Mouse (Mus musculus) E14TG2a.4 (cell line): Measurements from ENCODE around the gene Olfr645.

Experiments used
- H3K27me3 ChIP-seq: 2 replicates; pipeline ENCODE4 v1.6.1; 2014; ENCODE audit warnings: low read length, control low read depth; ENCODE audit not compliant: insufficient read depth
- H3K36me3 ChIP-seq: 2 replicates; pipeline ENCODE4 v1.6.1; 2014; ENCODE audit warnings: low read length, control low read depth; ENCODE audit not compliant: insufficient read depth
- H3K4me1 ChIP-seq: replicated peaks from 2 replicates; pipeline ENCODE4 v1.6.1; 2014; ENCODE audit warnings: low read depth, low read length, control low read depth
- H3K4me3 ChIP-seq: replicated peaks from 2 replicates; pipeline ENCODE4 v1.5.1; 2014; ENCODE audit warnings: mild to moderate bottlenecking, low read length
- H3K9me3 ChIP-seq: 2 replicates; pipeline ENCODE4 v1.6.1; 2014; ENCODE audit warnings: low read length, control low read depth
- CTCF ChIP-seq: conservative IDR thresholded peaks from 2 replicates; pipeline ENCODE4 v1.5.1; 2014; ENCODE audit warnings: low read length
- NANOG ChIP-seq: IDR thresholded peaks from 2 replicates; pipeline ENCODE4 v1.6.1; 2014; ENCODE audit warnings: borderline replicate concordance, low read length, mixed read lengths
- POU5F1 ChIP-seq: IDR thresholded peaks from 2 replicates; pipeline ENCODE4 v1.6.1; 2014; ENCODE audit warnings: low read length, borderline replicate concordance

Olfr645 gene

DNA sequence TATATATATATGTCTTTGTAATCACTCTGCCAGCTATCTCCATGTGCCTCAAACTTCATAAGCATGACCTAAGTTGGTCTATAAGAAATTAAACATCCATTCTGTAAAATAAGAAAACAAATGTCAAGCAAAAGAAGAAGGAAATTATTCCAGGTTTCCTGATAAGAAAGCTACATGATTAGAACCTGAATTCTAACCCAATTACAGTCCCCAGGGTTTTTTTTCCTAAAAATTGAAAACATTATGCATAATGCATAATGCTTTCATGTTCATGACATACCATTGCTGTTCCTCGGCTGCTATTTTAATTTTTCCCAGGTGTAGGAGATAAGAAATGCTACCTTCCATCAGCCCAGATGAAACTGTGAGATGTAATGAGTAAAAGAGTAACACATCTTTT is at the start of gene Olfr645:
Olfr645 (minus strand) TSS at position 101 of the 400 bp plus-strand sequence.
- H3K36me3 ChIP-seq, result no peaks in the 10 kb centered on the region
- no peaks in the 10 kb centered on the region for H3K4me1 ChIP-seq
- H3K9me3 ChIP-seq, result no peaks in the 10 kb centered on the region
- TF ChIP-seq POU5F1 (no peak), CTCF (no peak)
- H3K27me3 ChIP-seq, result no peaks in the 10 kb centered on the region
- H3K4me3 ChIP-seq, result no peak within 1 kb of the TSS

DNA sequence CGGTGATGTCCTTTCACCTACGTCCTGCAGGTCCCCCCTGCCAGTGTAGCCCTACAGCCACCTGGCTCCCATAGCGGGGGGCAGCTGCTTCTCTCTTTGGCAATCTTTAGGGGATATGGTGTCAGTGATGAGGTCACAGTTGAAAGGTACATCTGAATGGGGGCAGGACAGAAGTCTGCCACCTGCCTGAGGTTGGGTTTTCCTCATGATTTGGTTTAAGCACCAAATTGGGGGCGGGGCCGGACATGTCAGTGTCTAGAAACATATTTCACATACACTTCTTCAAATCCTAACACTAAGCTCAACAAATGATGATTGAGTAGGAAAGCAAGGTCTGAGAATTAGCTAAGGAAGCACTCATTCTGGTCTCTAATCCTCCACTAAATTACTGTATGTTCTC is 44.5 kb upstream of the Olfr645 start, which contains the start of gene Ubqln5:
Ubqln5 (minus strand) TSS at position 101 of the 400 bp plus-strand sequence.
- TF ChIP-seq CTCF (no peak), NANOG (no peak), POU5F1 (no peak)
- Histone ChIP-seq H3K9me3 (no peaks in the 10 kb centered on the region), H3K27me3 (peaks cover 4% of the 10 kb centered on the region; the same call in 1 of the 2 replicates), H3K4me1 (no peaks in the 10 kb centered on the region), H3K36me3 (no peaks in the 10 kb centered on the region), H3K4me3 (no peak within 1 kb of the TSS)

DNA sequence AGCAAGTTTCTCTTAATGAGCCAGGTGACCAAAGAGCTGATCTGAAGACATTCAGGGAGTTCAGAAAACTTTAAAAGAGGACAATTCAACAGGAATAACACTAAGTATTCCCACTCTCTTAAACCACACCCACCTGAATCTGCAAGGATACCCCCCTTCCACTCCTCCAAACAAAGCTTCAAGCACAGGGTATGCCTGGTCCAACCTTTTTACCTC is 19.4 kb upstream of the Olfr645 start, which contains the start of gene Olfr646:
Olfr646 (plus strand) TSS at position 117 of the 216 bp plus-strand sequence.
- Histone ChIP-seq H3K36me3 (no peaks in the 10 kb centered on the region), H3K27me3 (no peaks in the 10 kb centered on the region), H3K9me3 (no peaks in the 10 kb centered on the region), H3K4me1 (no peaks in the 10 kb centered on the region), H3K4me3 (no peak within 1 kb of the TSS)
- no peak for TF ChIP-seq NANOG
- TF ChIP-seq POU5F1, result no peak
- no peak for TF ChIP-seq CTCF

DNA sequence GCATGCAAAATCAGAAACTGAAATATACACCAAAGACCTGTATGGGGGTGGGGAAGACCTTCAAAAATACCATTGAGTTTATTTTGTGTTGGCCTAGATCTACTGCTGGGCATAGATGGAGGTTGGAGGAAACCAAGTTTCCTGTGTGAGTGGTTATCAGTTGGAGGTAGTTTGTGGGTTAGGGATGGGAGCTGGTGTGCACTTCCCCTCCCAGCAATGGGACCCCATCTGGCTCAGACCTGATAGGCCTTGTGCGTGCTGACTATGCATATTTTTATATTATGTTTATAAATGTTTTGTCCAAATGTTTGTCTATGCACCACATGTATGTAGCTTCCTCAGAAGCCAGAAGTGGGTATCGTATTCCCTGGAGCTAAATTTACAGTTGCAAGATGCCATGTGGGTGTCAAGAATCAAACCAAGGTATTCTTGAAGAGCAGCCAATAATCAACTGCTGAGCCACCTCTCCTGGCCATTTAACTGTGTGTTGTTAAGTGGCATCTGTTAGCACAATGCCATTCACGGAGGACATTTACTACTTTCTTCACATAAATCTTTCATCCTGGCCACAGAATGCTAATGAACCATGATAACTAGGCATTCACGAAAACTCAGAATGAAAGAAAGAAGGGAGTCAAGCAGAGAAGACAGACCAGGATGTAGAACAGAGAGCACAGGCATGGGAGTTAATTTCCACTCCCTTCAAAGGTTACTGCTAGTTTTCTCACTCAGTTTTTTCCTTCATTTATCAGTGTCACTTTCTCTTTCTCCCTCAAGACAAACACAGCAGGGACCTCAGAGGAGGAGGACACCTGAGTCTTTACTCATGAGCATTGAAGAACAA is 18.9 kb upstream of the Olfr645 start:
- no peaks in the 10 kb centered on the region for H3K4me1 ChIP-seq
- no peaks in the 10 kb centered on the region for H3K27me3 ChIP-seq
- no peak for TF ChIP-seq NANOG
- no peak for TF ChIP-seq POU5F1
- no peak for TF ChIP-seq CTCF
- H3K36me3 ChIP-seq, result no peaks in the 10 kb centered on the region
- no peaks in the 10 kb centered on the region for H3K9me3 ChIP-seq
- no peak overlapping the region for H3K4me3 ChIP-seq

DNA sequence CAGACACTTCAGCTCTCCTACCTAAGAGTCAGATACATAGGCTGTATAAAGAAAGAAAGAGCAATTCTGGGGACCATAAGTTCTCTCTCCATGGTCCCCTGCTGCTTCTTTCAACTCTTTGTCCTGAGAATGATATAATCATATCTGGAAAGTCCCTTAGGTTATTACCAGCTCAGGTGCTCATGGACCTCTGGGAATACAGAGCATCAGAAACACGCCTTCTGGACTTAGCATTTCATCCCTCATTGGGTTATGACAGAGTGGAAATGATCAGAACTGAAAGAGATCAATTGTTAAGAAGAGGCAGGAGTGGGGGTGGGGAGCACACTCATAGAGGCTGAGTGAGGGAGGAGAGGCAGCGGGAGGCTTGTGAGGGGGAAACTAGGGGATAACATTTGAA is 13.5 kb downstream of the Olfr645 start, which contains the start of gene Olfr644:
Olfr644 (minus strand) TSS at position 101 of the 400 bp plus-strand sequence.
- Histone ChIP-seq H3K4me1 (no peaks in the 10 kb centered on the region), H3K36me3 (no peaks in the 10 kb centered on the region), H3K4me3 (no peak within 1 kb of the TSS), H3K9me3 (no peaks in the 10 kb centered on the region; the same call in 1 of the 2 replicates), H3K27me3 (no peaks in the 10 kb centered on the region)
- TF ChIP-seq POU5F1, result no peak
- TF ChIP-seq NANOG, result no peak
- TF ChIP-seq CTCF, result no peak

DNA sequence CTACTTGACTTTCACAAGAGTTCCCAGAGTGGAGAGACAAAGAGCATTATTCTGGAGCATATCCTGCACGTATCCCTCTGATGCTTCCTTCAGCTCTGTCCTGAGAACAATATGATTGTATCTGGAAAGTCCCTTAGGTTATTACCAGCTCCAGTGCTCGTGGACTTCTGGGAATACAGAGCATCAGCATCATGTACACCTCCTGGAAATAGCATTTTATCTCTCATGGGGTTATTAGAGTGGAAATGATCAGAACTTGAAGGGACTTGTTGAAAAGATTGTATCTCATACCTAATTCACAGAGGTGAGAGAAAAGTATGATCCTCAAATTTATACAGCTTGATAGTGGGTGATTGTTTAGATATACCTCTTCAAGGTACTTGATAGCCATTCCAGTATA is 23.9 kb downstream of the Olfr645 start, which contains the start of gene 4930516K23Rik:
4930516K23Rik (minus strand) TSS at position 101 of the 400 bp plus-strand sequence.
- Histone ChIP-seq H3K4me3 (no peak within 1 kb of the TSS), H3K36me3 (no peaks in the 10 kb centered on the region), H3K9me3 (no peaks in the 10 kb centered on the region), H3K4me1 (no peaks in the 10 kb centered on the region), H3K27me3 (no peaks in the 10 kb centered on the region)
- TF ChIP-seq NANOG, result no peak
- no peak for TF ChIP-seq POU5F1
- TF ChIP-seq CTCF, result no peak

DNA sequence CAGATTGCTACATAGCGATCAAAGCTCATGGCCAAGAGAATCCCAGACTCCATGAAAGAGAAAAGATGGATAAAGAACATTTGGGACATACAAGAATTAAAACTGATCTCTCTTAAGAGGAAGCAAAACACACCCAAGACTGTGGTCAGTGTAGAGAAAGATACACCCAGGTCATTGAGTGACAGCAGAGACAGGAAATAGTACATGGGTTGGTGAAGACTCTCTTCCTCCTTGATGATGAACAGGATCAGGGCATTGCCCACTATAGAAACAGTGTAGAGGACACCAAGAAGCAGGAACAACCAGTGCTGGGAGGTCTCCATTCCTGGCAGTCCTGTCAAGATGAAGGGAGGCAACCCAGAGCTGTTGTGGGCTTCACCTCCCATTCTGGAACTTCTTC is 26.1 kb downstream of the Olfr645 start:
- Histone ChIP-seq H3K9me3 (no peaks in the 10 kb centered on the region), H3K4me1 (no peaks in the 10 kb centered on the region), H3K4me3 (no peak overlapping the region), H3K36me3 (no peaks in the 10 kb centered on the region), H3K27me3 (no peaks in the 10 kb centered on the region)
- TF ChIP-seq NANOG, result no peak
- no peak for TF ChIP-seq CTCF
- no peak for TF ChIP-seq POU5F1

DNA sequence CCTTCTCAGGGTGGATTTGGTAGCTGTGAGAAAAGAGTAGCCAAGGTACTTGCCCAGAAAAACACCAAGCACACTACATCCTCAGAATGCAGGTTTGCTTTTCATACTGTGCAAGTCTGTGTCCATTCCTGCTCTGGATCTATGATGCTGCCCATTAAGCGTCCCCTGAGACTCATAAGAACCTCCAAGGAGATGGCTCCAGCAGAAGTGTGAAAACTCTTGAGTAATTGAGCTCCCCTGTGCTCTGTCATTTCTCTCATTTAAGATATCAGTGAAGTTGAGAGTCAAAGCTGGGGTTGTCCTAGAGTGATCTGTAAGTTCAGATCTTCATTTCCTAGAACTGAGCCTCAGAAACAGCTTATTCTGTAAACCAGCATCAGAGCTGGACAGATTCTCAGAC is 32.7 kb downstream of the Olfr645 start, which contains the start of gene Olfr642:
Olfr642 (minus strand) TSS at position 101 of the 400 bp plus-strand sequence.
- Histone ChIP-seq H3K4me3 (no peak within 1 kb of the TSS), H3K36me3 (no peaks in the 10 kb centered on the region), H3K9me3 (no peaks in the 10 kb centered on the region), H3K4me1 (no peaks in the 10 kb centered on the region), H3K27me3 (no peaks in the 10 kb centered on the region)
- TF ChIP-seq CTCF (no peak), POU5F1 (no peak), NANOG (no peak)
